Mouse (Mus musculus): ENCODE measurements around the gene Setd7.

Setd7 gene

DNA sequence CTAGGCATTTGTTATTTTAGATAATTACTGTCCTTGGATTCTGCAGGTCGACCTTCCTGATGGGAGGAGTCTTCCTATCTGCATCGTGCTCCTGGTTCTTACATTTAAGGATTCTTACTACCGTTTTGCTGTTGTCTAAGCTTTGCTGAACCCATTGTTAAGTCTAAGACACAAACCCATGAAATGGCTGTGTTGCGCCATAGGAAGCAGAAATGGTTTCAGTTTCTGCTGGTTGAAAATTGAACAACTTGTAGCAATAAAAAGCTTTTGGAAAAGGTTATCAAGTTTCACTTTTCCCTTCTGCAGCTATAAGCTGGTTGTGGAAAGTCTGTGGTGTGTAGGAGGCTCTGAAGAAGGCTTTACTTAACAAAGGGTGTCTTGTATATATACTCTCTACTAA is 85.0 kb downstream of the Setd7 start:
- no peak for DNase-seq (ENCODE audit: low spot score in 2 of 2)

DNA sequence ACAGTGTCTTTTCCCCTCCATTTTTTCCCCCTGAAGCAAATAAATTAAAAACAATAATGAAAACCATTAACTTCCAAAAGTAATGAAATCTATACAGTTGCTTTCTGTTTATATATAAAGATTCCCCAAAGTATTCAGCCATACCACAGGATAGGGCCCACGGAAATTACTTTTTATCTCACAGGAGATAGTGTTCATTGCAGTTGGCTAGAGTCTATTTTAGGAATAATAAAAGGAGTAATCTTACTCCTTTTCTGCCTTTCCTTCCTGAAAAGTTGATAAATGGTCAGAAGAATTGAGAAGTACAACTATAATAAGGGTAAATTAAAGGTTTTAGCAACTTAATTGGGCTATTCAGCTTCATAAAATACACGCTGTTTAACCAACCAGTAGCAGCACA is 92.1 kb downstream of the Setd7 start:
- no peak for DNase-seq (ENCODE audit: low spot score in 2 of 2)

All from heart, adult 9 months (tissue).